Mouse (Mus musculus) forebrain, embryonic 10.5 days (tissue): Measurements from ENCODE around the gene Sult2a4. TPM values are rescaled to one million over a fixed set of nuclear protein-coding genes. Genes with fewer than 3 reads are reported as not detected.
"Not testable (repeated sequence)": the region's sequence is repeated elsewhere in the genome, so short reads cannot be mapped to it uniquely, and the experiment has no call there.

Source experiments
- DNase-seq: peaks from one replicate; pipeline ENCODE4 v3.0.0-alpha.2; 2017; ENCODE audit warnings: low spot score; ENCODE audit errors: extremely low spot score
- H3K27ac ChIP-seq: fragments of 300-500 bp; sonication (generic); 2 replicates; pipeline ENCODE4 v1.5.1; 2016; ENCODE audit warnings: mild to moderate bottlenecking
- H3K27me3 ChIP-seq: fragments of 300-500 bp; sonication (generic); 2 replicates; pipeline ENCODE4 v1.6.1; 2016; ENCODE audit warnings: mild to moderate bottlenecking; ENCODE audit not compliant: poor library complexity, severe bottlenecking
- H3K36me3 ChIP-seq: fragments of 300-500 bp; sonication (generic); replicated peaks from 2 replicates; pipeline ENCODE4 v1.6.1; 2016; ENCODE audit warnings: mild to moderate bottlenecking, moderate library complexity
- H3K4me1 ChIP-seq: fragments of 300-500 bp; sonication (generic); 2 replicates; pipeline ENCODE4 v1.6.1; 2016
- H3K4me3 ChIP-seq: fragments of 300-500 bp; sonication (generic); 2 replicates; pipeline ENCODE4 v1.5.1; 2016; ENCODE audit warnings: mild to moderate bottlenecking, moderate library complexity
- H3K9me3 ChIP-seq: fragments of 300-500 bp; sonication (generic); 2 replicates; pipeline ENCODE4 v1.6.1; 2016; ENCODE audit warnings: mild to moderate bottlenecking, moderate library complexity
- WGBS: fragments of 180-500 bp; shearing (Covaris S2); methylation state at CpG from one replicate; pipeline ENCODE4 v1.1.7; 2016; 5-methylcytosine and 5-hydroxymethylcytosine counted together
- polyA plus RNA-seq: library from polyadenylated mRNA; unstranded; fragments of >200 nt; fragmentation: Nextera tagmentation; extraction: Ambion mirVana; gene quantifications from 2 replicates; pipeline ENCODE4 v1.2.1, GENCODE M21; 2016

Sult2a4 gene
- polyA plus RNA-seq: not detected in 2 replicates

GRCm38 (mm10) chr7:13989507-13989906 is at the start of gene Sult2a4:
TSS of gene Sult2a4 (minus strand) at chr7:13989607.
- not testable (repeated sequence) for H3K36me3 ChIP-seq, H3K9me3 ChIP-seq, H3K27ac ChIP-seq, H3K4me1 ChIP-seq, H3K27me3 ChIP-seq, DNase-seq, H3K4me3 ChIP-seq
- WGBS: 93% methylated on average over 6 of the region's 6 CpGs

- DNase-seq, H3K36me3 ChIP-seq, H3K27me3 ChIP-seq, H3K4me3 ChIP-seq, H3K4me1 ChIP-seq, H3K27ac ChIP-seq: not testable (repeated sequence)
- peaks cover 18% of the 10 kb centered on the region; the same call in 1 of the 2 replicates for H3K9me3 ChIP-seq
Observed at GRCm38 (mm10) chr7:14030831-14031230, 41.4 kb upstream of the Sult2a4 start.

- DNase-seq: no peak
- Histone ChIP-seq H3K9me3 (peaks cover 34% of the 10 kb centered on the region; the same call in 1 of the 2 replicates), H3K4me1 (no peaks in the 10 kb centered on the region), H3K27ac (no peak overlapping the region), H3K36me3 (no peaks in the 10 kb centered on the region), H3K4me3 (no peak overlapping the region), H3K27me3 (no peaks in the 10 kb centered on the region)
- 83% methylated on average over 8 of the region's 8 CpGs for WGBS
Observed at GRCm38 (mm10) chr7:14013083-14013482, 23.7 kb upstream of the Sult2a4 start.

GRCm38 (mm10) chr7:14010686-14011085 is 21.3 kb upstream of the Sult2a4 start:
- H3K4me3 ChIP-seq, DNase-seq, H3K4me1 ChIP-seq, H3K27ac ChIP-seq, H3K36me3 ChIP-seq, H3K27me3 ChIP-seq: not testable (repeated sequence)
- peaks cover 25% of the 10 kb centered on the region; the same call in 1 of the 2 replicates for H3K9me3 ChIP-seq

Other genes with a start within 250 kb of the Sult2a4 start
- gene Sult2a1, start 152.2 kb downstream of the Sult2a4 start, polyA plus RNA-seq: not detected in 2 replicates
- gene Sult2a3, start 133.4 kb upstream of the Sult2a4 start, polyA plus RNA-seq: not detected in 2 replicates